Mouse (Mus musculus) MEL (cell line): ENCODE data around the gene Shisa8. TPM values are rescaled to one million over a fixed set of nuclear protein-coding genes. Genes with fewer than 3 reads are reported as not detected.

Source experiments
- DNase-seq: peaks from one replicate; pipeline ENCODE4 v3.0.0; 2011; ENCODE audit warnings: low read depth, low spot score
- H3K27ac ChIP-seq: 2 replicates; pipeline ENCODE4 v1.5.1; 2012; ENCODE audit warnings: low read depth, mild to moderate bottlenecking, control low read depth, low read length, moderate library complexity; ENCODE audit not compliant: control insufficient read depth
- H3K27me3 ChIP-seq, 2 experiments: fragments of 150-350 bp in 1 of 2; sonication (generic) in 1 of 2; 2 replicates each; pipeline ENCODE4 v1.6.1; 2012; ENCODE audit warnings: low read length in 2 of 2, mild to moderate bottlenecking in 2 of 2, improper control_type of control experiment in 1 of 2, moderate library complexity in 1 of 2; ENCODE audit not compliant: insufficient read depth in 2 of 2, control insufficient read depth in 1 of 2
- H3K36me3 ChIP-seq, 2 experiments: 2 replicates each; pipeline ENCODE4 v1.6.1; 2012 to 2014; ENCODE audit warnings: low read length in 2 of 2, improper control_type of control experiment in 1 of 2, inconsistent platforms in 1 of 2, mild to moderate bottlenecking in 1 of 2; ENCODE audit not compliant: insufficient read depth in 2 of 2, control insufficient read depth in 1 of 2
- H3K4me1 ChIP-seq, 2 experiments: fragments of 150-350 bp in 1 of 2; sonication (generic) in 1 of 2; 2 replicates each; pipeline ENCODE4 v1.6.1; 2012; ENCODE audit warnings: low read length in 2 of 2, improper control_type of control experiment in 1 of 2, mild to moderate bottlenecking in 1 of 2; ENCODE audit not compliant: insufficient read depth in 2 of 2, control insufficient read depth in 1 of 2
- H3K4me3 ChIP-seq, 2 experiments: fragments of 150-350 bp in 1 of 2; sonication (generic) in 1 of 2; 2 replicates each; pipeline ENCODE4 v1.5.1; 2012; ENCODE audit warnings: low read depth in 2 of 2, low read length in 2 of 2, mild to moderate bottlenecking in 2 of 2, moderate library complexity in 2 of 2, control low read depth in 1 of 2, improper control_type of control experiment in 1 of 2; ENCODE audit not compliant: control insufficient read depth in 1 of 2, insufficient read depth in 1 of 2
- H3K79me2 ChIP-seq: 2 replicates; pipeline ENCODE4 v1.6.1; 2012; ENCODE audit warnings: mild to moderate bottlenecking, low read length, moderate library complexity; ENCODE audit not compliant: control insufficient read depth, poor library complexity, insufficient read depth
- H3K9ac ChIP-seq: 2 replicates; pipeline ENCODE4 v1.6.1; 2012; ENCODE audit warnings: low read depth, mild to moderate bottlenecking, control low read depth, low read length, moderate library complexity; ENCODE audit not compliant: control insufficient read depth, poor library complexity, severe bottlenecking
- H3K9me3 ChIP-seq: fragments of 150-350 bp; sonication (generic); replicated peaks from 2 replicates; pipeline ENCODE4 v1.6.1; 2012; ENCODE audit warnings: mild to moderate bottlenecking, low read length, improper control_type of control experiment, moderate library complexity; ENCODE audit not compliant: insufficient read depth
- CHD1 ChIP-seq: IDR thresholded peaks from 2 replicates; pipeline ENCODE4 v1.6.1; 2012; ENCODE audit warnings: low read depth, mild to moderate bottlenecking, inconsistent platforms, low read length, improper control_type of control experiment
- CTCF ChIP-seq, 3 experiments: IDR thresholded peaks in 2 of 3; conservative IDR thresholded peaks in 1 of 3; 2 replicates each; pipeline ENCODE4 v1.5.1; 2011 to 2012; ENCODE audit warnings: low read length in 3 of 3, low read depth in 2 of 3, mild to moderate bottlenecking in 2 of 3, improper control_type of control experiment in 1 of 3, inconsistent platforms in 1 of 3, mixed read lengths in 1 of 3, moderate library complexity in 1 of 3; ENCODE audit not compliant: control insufficient read depth in 1 of 3, insufficient read depth in 1 of 3, poor library complexity in 1 of 3, severe bottlenecking in 1 of 3
- E2F4 ChIP-seq: IDR thresholded peaks from 2 replicates; pipeline ENCODE4 v1.6.1; 2011; ENCODE audit warnings: low read depth, low read length, improper control_type of control experiment, borderline replicate concordance
- GATA1 ChIP-seq: IDR thresholded peaks from 2 replicates; pipeline ENCODE4 v1.6.1; 2011; ENCODE audit warnings: low read depth, low read length, improper control_type of control experiment
- HCFC1 ChIP-seq: IDR thresholded peaks from 2 replicates; pipeline ENCODE4 v1.6.1; 2012; ENCODE audit warnings: low read depth, mild to moderate bottlenecking, inconsistent platforms, low read length, improper control_type of control experiment, moderate library complexity
- MAFK ChIP-seq: IDR thresholded peaks from 2 replicates; pipeline ENCODE4 v1.6.1; 2011; ENCODE audit warnings: low read depth, mild to moderate bottlenecking, low read length, improper control_type of control experiment, borderline replicate concordance
- MAZ ChIP-seq: IDR thresholded peaks from 2 replicates; pipeline ENCODE4 v1.6.1; 2012; ENCODE audit warnings: low read depth, mild to moderate bottlenecking, inconsistent platforms, low read length, improper control_type of control experiment
- MYB ChIP-seq: IDR thresholded peaks from 2 replicates; pipeline ENCODE4 v1.6.1; 2011; ENCODE audit warnings: mild to moderate bottlenecking, low read depth, low read length, improper control_type of control experiment
- MYC ChIP-seq: IDR thresholded peaks from 2 replicates; pipeline ENCODE4 v1.6.1; 2011; ENCODE audit warnings: low read depth, mild to moderate bottlenecking, low read length, improper control_type of control experiment, moderate library complexity
- NELFE ChIP-seq: IDR thresholded peaks from 2 replicates; pipeline ENCODE4 v1.6.1; 2011; ENCODE audit warnings: low read depth, low read length, improper control_type of control experiment
- POLR2A ChIP-seq, 2 experiments: IDR thresholded peaks; 2 replicates each; pipeline ENCODE4 v1.6.1; 2011 to 2012; ENCODE audit warnings: low read length in 2 of 2, mild to moderate bottlenecking in 2 of 2, control low read depth in 1 of 2, improper control_type of control experiment in 1 of 2, low read depth in 1 of 2, moderate library complexity in 1 of 2; ENCODE audit not compliant: control insufficient read depth in 1 of 2, insufficient read depth in 1 of 2, poor library complexity in 1 of 2
- POLR2AphosphoS5 ChIP-seq: IDR thresholded peaks from 2 replicates; pipeline ENCODE4 v1.6.1; 2012; ENCODE audit warnings: low read depth, borderline replicate concordance, mild to moderate bottlenecking, inconsistent platforms, low read length, moderate library complexity, mixed read lengths
- RAD21 ChIP-seq: IDR thresholded peaks from 2 replicates; pipeline ENCODE4 v1.6.1; 2011; ENCODE audit warnings: mild to moderate bottlenecking, low read depth, low read length, improper control_type of control experiment
- RCOR1 ChIP-seq: IDR thresholded peaks from 2 replicates; pipeline ENCODE4 v1.6.1; 2012; ENCODE audit warnings: low read depth, mild to moderate bottlenecking, inconsistent platforms, low read length, improper control_type of control experiment
- TAL1 ChIP-seq: IDR thresholded peaks from 2 replicates; pipeline ENCODE4 v1.6.1; 2012; ENCODE audit warnings: mild to moderate bottlenecking, inconsistent platforms, low read length, moderate library complexity, mixed read lengths
- TCF12 ChIP-seq: IDR thresholded peaks from 2 replicates; pipeline ENCODE4 v1.6.1; 2014; ENCODE audit warnings: low read depth, mild to moderate bottlenecking, inconsistent platforms, low read length, improper control_type of control experiment, moderate library complexity
- UBTF ChIP-seq: IDR thresholded peaks from 2 replicates; pipeline ENCODE4 v1.6.1; 2012; ENCODE audit warnings: low read depth, mild to moderate bottlenecking, inconsistent platforms, low read length, improper control_type of control experiment, moderate library complexity, borderline replicate concordance; ENCODE audit not compliant: insufficient read depth
- USF1 ChIP-seq: IDR thresholded peaks from 2 replicates; pipeline ENCODE4 v1.6.1; 2014; ENCODE audit warnings: low read depth, mild to moderate bottlenecking, inconsistent platforms, low read length, improper control_type of control experiment, moderate library complexity
- USF2 ChIP-seq, 2 experiments: IDR thresholded peaks; 2 replicates each; pipeline ENCODE4 v1.6.1; 2011 to 2012; ENCODE audit warnings: improper control_type of control experiment in 2 of 2, low read length in 2 of 2, borderline replicate concordance in 1 of 2, inconsistent platforms in 1 of 2, low read depth in 1 of 2, mild to moderate bottlenecking in 1 of 2; ENCODE audit not compliant: insufficient read depth in 1 of 2
- ZKSCAN1 ChIP-seq: IDR thresholded peaks from 2 replicates; pipeline ENCODE4 v1.6.1; 2012; ENCODE audit warnings: low read depth, mild to moderate bottlenecking, inconsistent platforms, low read length, improper control_type of control experiment, moderate library complexity
- ZMIZ1 ChIP-seq: IDR thresholded peaks from 2 replicates; pipeline ENCODE4 v1.6.1; 2012; ENCODE audit warnings: low read depth, mild to moderate bottlenecking, inconsistent platforms, low read length, improper control_type of control experiment, moderate library complexity
- ZNF384 ChIP-seq: IDR thresholded peaks from 2 replicates; pipeline ENCODE4 v1.6.1; 2012; ENCODE audit warnings: low read depth, mild to moderate bottlenecking, inconsistent platforms, low read length, improper control_type of control experiment
- polyA plus RNA-seq, 2 experiments: library from polyadenylated mRNA; stranded (reverse) in 1 of 2; unstranded in 1 of 2; fragments of >175 nt in 1 of 2; fragments of >200 nt in 1 of 2; gene quantifications; 2 replicates each; pipeline versions ENCODE4 v1.2.1 to v1.2.4; 2012; ENCODE audit warnings: low replicate concordance in 2 of 2, low read depth in 1 of 2; ENCODE audit not compliant: insufficient read length in 2 of 2, insufficient read depth in 1 of 2, missing spikeins in 1 of 2
- total RNA-seq: library from RNA; depleted of rRNA; stranded (reverse); fragments of 300-350 nt; gene quantifications from 2 replicates; pipeline ENCODE4 v1.2.3, GENCODE M21; 2012

The Shisa8 gene
- total and polyA plus RNA-seq, 3 experiments = 0.10 TPM; not detected in 2

GRCm38 (mm10) chr15:82160731-82161640 is 51.6 kb downstream of the Shisa8 start:
- DNase-seq = no peak
- Histone ChIP-seq H3K27ac (no peak overlapping the region), H3K27me3 (no peaks in the 10 kb centered on the region), H3K79me2 (peaks cover 13% of the 10 kb centered on the region), H3K4me1 (peaks cover 12 to 28% of the 10 kb centered on the region in 2 experiments), H3K9me3 (no peaks in the 10 kb centered on the region), H3K36me3 (peaks cover 2 to 23% of the 10 kb centered on the region in 2 experiments), H3K9ac (no peak overlapping the region), H3K4me3 (no peak overlapping the region)
- TF ChIP-seq NELFE = no peak
- TF ChIP-seq UBTF = no peak
- TF ChIP-seq ZMIZ1 = no peak
- no peak for TF ChIP-seq TCF12
- TF ChIP-seq USF1 = no peak
- no peak for TF ChIP-seq RCOR1
- no peak for TF ChIP-seq CTCF (IDR thresholded peaks at IDR 0.05 in 2 of 3, conservative IDR thresholded peaks at IDR 0.05 in 1 of 3; ENCODE audit: control insufficient read depth in 1 of 3, insufficient read depth in 1 of 3, low read depth in 2 of 3, low read length in 3 of 3, poor library complexity in 1 of 3, severe bottlenecking in 1 of 3)
- TF ChIP-seq GATA1 = no peak
- no peak for TF ChIP-seq ZNF384
- no peak for TF ChIP-seq RAD21
- no peak for TF ChIP-seq ZKSCAN1
- TF ChIP-seq MYC = no peak
- no peak for TF ChIP-seq POLR2AphosphoS5
- no peak for TF ChIP-seq USF2 (IDR thresholded peaks at IDR 0.05; ENCODE audit: borderline replicate concordance in 1 of 2, insufficient read depth in 1 of 2, low read depth in 1 of 2, low read length in 2 of 2)
- TF ChIP-seq E2F4 = no peak
- TF ChIP-seq MYB = no peak
- no peak for TF ChIP-seq TAL1
- no peak for TF ChIP-seq CHD1

- no peak for TF ChIP-seq MAZ
- TF ChIP-seq MYB = no peak
- no peak for TF ChIP-seq GATA1
- no peak for TF ChIP-seq USF2 (IDR thresholded peaks at IDR 0.05; ENCODE audit: borderline replicate concordance in 1 of 2, insufficient read depth in 1 of 2, low read depth in 1 of 2, low read length in 2 of 2)
- TF ChIP-seq NELFE = no peak
- no peak for TF ChIP-seq HCFC1
- TF ChIP-seq TAL1 = no peak
- TF ChIP-seq USF1 = no peak
- TF ChIP-seq POLR2AphosphoS5 = no peak
- TF ChIP-seq MYC = no peak
- TF ChIP-seq MAFK = no peak
- TF ChIP-seq CHD1 = no peak
- no peak for TF ChIP-seq POLR2A (IDR thresholded peaks at IDR 0.05; ENCODE audit: control insufficient read depth in 1 of 2, insufficient read depth in 1 of 2, low read depth in 1 of 2, low read length in 2 of 2, poor library complexity in 1 of 2)
- no peak for TF ChIP-seq ZNF384
- Histone ChIP-seq H3K9ac (no peak overlapping the region), H3K9me3 (no peaks in the 10 kb centered on the region), H3K4me1 (peaks cover 7 to 26% of the 10 kb centered on the region in 2 experiments), H3K4me3 (no peak overlapping the region), H3K79me2 (peaks cover 25% of the 10 kb centered on the region), H3K36me3 (peaks cover 2 to 24% of the 10 kb centered on the region in 2 experiments), H3K27me3 (no peaks in the 10 kb centered on the region), H3K27ac (no peak overlapping the region)
- DNase-seq = no peak
These were observed 53.1 kb downstream of the Shisa8 start for GRCm38 (mm10) chr15:82159471-82159870.
